Mouse (Mus musculus) right cerebral cortex, adult 2 months (tissue): ENCODE data around the gene Ccdc102a.
A peak's percentile ranks its signal among the peaks of the same experiment; 100 is the strongest.
"Not testable (repeated sequence)": the region's sequence is repeated elsewhere in the genome, so short reads cannot be mapped to it uniquely, and the experiment has no call there.

Experiments
- DNase-seq, 2 experiments: peaks; one replicate each; pipeline ENCODE4 v3.0.0; 2021 to 2022; ENCODE audit warnings: low spot score in 2 of 2

Gene Ccdc102a

GRCm38 (mm10) chr8:94875096-94875870 is 42.6 kb downstream of the Ccdc102a start:
- no peak for DNase-seq

GRCm38 (mm10) chr8:94874358-94874757 is 43.5 kb downstream of the Ccdc102a start:
- DNase-seq, result peak; percentile 73 to 79

- no peak for DNase-seq
Measured at GRCm38 (mm10) chr8:94872576-94872975, 45.3 kb downstream of the Ccdc102a start.

GRCm38 (mm10) chr8:94872156-94872555 is 45.7 kb downstream of the Ccdc102a start:
- DNase-seq, result no peak

GRCm38 (mm10) chr8:94871108-94871894 is 46.6 kb downstream of the Ccdc102a start:
- DNase-seq, result peak; percentile 60 to 82

GRCm38 (mm10) chr8:94870474-94871107 is 47.3 kb downstream of the Ccdc102a start:
- DNase-seq, result peak; percentile 56 to 71

- DNase-seq, result no peak
Measured at GRCm38 (mm10) chr8:94870003-94870402, 47.9 kb downstream of the Ccdc102a start.

GRCm38 (mm10) chr8:94869146-94869545 is 48.8 kb downstream of the Ccdc102a start:
- DNase-seq, result no peak

- no peak for DNase-seq
Measured at GRCm38 (mm10) chr8:94866921-94867320, 51.0 kb downstream of the Ccdc102a start.

- no peak for DNase-seq
Measured at GRCm38 (mm10) chr8:94865292-94865691, 52.6 kb downstream of the Ccdc102a start.

- DNase-seq, result no peak
Measured at GRCm38 (mm10) chr8:94863897-94864673, 53.8 kb downstream of the Ccdc102a start.

GRCm38 (mm10) chr8:94862487-94863220 is 55.2 kb downstream of the Ccdc102a start:
- no peak for DNase-seq

- peak; percentile 62 to 67 for DNase-seq
Measured at GRCm38 (mm10) chr8:94861352-94861910, 56.5 kb downstream of the Ccdc102a start.

GRCm38 (mm10) chr8:94857346-94858173 is 60.3 kb downstream of the Ccdc102a start, which contains the start of gene Polr2c:
TSS of gene Polr2c (plus strand) at chr8:94857450.
- DNase-seq, result peak; percentile 92 to 95

- DNase-seq, result no peak
Measured at GRCm38 (mm10) chr8:94857011-94857345, 60.9 kb downstream of the Ccdc102a start.

- not testable (repeated sequence) for DNase-seq
Measured at GRCm38 (mm10) chr8:94854761-94855160, 63.1 kb downstream of the Ccdc102a start.
